Mouse (Mus musculus) kidney, adult 11 months (tissue): ENCODE measurements at regions not wholly inside any gene's neighbourhood (a gene's known extent, or its start where the extent isn't known, plus 50 kb on each side); places are given as distances from the start of the nearest gene placed in this dataset.

Experiments used
- DNase-seq: peaks from one replicate; pipeline ENCODE4 v3.0.0; 2022

- DNase-seq, result no peak
Observed at GRCm38 (mm10) chr11:25330696-25331095, 879.9 kb downstream of the 5730522E02Rik start.

DNA sequence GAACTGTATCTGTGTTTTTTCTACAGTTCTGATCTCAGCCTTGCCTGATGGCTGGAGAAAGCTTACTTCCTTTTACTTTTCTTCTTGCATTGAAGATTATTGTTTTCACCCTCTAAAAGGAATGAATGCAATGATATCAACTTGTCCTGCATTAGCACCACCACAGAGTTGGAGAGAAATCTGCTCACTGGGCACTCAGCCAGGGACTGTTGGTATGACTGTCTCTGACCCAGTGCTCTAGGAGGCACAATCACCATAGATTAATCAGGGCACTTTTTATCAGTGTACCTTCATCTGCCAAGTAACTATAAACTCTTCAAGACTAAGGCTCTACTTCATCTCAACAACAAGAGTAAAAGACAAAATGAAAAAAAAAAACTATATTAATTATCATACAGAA lies 888.1 kb downstream of the 5730522E02Rik start:
- DNase-seq, result no peak

GRCm38 (mm10) chr11:25321494-25321893 lies 889.1 kb downstream of the 5730522E02Rik start:
- no peak for DNase-seq

- no peak for DNase-seq
Observed at GRCm38 (mm10) chr11:25314645-25315044, 895.9 kb downstream of the 5730522E02Rik start.

GRCm38 (mm10) chr11:25313879-25314278 lies 896.7 kb downstream of the 5730522E02Rik start:
- DNase-seq, result no peak

DNA sequence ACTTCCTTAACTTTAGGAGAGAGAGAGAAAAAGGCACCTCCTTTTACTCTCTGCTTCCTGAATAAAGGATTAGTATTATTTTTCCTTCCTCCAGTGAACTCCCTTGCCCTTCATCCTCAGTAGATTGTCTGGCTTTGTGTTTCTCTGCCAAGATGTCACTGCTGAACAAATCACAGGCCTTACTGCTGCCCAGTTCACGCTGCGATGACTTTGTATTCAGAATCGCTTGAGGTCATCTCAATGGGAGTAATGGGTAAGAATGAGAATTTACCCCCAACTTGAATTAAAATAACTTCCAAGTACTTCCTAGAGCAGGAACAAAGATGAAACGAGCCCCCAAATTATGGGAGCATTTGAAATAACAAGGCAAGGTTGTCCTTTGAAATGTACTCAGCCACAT lies 897.3 kb downstream of the 5730522E02Rik start:
- no peak for DNase-seq

- DNase-seq, result no peak
Observed at GRCm38 (mm10) chr11:25310754-25311153, 899.8 kb downstream of the 5730522E02Rik start.

DNA sequence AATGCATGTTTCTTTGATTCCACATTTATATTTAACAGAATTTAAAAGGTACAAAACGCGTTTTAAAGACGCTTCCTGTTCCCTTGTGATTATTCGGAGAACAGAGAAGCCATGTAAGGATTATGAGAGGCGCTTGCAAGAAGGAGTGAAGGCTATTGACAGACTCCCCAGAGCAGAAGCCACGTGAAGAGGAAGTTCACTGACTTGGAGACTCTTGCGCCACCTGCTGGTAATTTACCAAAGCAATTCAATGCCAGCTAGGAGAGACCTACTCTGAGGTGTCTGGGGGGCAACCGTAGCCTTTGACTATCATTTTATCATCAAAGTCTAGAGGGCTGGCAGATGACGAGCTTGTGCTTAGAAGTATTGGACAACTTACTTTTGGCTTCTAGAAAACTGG lies 909.4 kb downstream of the 5730522E02Rik start:
- peak; percentile 16 for DNase-seq

GRCm38 (mm10) chr11:25288346-25288745 lies 922.2 kb downstream of the 5730522E02Rik start:
- no peak for DNase-seq

DNA sequence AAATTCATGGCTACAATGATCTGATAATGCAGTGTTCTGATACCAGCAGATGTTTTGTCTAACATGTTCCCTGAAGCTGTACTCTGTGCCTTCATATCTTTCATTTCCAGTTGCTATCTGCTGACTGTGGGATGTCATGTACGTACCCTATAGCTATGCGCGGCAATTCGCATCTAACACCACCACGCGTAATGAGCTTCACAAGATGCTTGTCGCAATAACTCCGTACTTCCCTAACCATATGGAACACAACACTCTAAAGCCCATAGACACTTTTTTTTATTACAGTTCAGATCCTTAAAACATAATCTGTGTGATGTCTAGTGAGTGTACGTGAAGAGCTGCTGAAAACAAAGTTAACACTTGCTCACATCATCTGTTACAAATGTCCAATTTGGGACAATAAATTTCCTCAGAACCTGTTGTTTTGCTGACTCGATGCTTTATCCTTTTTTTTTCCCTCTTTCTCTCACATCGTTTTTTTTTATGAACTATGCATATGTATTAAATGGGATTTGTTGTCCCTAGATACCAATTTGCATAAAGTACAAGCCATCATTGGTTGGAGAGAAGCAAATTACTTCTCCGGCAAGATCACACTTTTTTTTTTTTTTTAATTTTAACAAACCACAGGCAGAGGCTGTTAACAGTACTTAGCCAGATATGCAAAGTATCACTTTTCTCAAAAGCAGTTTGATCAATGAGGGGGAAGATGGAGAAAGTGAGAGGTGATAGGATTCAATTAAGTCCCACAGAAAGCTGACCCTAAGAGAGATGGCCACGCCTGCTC lies 922.9 kb downstream of the 5730522E02Rik start:
- DNase-seq, result no peak

DNA sequence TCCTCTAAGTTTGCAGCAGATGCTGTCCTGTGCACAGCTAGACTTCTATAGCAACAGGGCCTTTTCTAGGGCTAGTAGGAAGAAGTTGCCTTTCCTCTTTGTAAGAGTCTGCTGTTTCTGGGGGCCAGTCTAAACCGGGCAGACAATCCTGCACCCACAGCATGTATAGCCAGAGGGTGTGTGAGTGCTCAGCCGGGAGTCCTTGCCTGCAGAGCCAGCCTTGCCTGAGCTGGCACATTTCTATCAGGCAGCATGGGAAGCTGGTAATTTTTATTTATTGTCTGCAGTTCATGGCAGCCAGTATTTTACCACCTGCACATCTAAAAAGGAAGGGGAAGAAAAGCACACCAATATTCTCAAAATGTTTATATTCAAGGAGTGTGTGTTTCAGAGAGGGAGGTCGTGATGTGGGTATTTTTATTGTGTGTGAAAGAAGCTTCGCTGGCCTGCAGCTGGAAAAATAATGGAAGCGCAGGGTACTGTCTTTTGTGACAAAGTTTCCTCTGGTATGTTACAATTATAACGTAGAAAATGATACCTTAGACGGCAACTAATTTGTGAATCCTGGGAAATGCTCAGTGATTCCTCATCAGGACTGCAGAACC lies 940.5 kb downstream of the 5730522E02Rik start:
- no peak for DNase-seq

DNA sequence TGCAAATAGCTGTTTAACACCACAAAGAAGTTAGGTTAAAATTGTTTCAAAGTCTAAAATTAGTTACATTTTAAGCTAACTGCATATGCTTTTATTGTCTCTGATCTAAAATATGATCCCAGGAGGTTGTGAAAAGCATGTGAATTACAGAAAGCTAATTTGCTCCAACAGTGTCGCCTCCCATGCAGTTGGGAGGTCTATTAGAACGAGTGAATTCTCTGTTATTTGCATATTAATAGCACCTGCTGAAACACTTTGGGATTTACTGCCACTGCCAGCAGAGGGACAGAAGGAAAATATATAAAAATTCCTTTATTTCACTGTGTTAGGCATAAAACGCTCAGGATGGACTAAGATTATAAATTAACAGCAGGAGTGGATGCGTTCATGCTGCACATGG lies 947.7 kb downstream of the 5730522E02Rik start:
- DNase-seq, result no peak

- no peak for DNase-seq
Observed at GRCm38 (mm10) chr11:25259691-25260090, 950.9 kb downstream of the 5730522E02Rik start.

DNA sequence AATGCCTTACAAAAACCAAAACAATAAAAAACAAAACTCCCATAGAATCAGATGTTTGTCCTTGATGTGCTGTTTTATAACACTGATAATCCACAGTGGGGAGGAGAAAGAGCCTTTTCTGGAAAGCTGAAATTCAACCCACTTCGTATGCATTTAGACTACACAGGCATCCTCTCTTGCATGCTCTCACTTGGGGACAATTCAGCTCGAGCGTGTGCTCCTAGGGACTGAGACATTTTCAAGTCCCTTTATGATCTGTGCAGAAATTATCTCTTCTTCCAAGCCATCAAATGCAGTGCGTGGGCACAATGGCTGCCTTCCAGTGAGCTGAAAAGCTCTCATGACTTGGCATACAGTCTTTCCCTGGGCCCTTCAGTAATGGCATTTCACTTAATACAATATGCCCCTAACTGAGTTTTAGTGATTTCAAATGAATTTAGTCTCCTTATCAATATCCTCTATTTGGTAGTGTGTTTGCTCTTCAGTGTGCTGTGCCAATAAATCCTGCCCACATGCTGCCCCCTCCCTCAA lies 977.1 kb downstream of the 5730522E02Rik start:
- no peak for DNase-seq
